Mouse (Mus musculus): ENCODE measurements around the gene Phactr3.

DNA sequence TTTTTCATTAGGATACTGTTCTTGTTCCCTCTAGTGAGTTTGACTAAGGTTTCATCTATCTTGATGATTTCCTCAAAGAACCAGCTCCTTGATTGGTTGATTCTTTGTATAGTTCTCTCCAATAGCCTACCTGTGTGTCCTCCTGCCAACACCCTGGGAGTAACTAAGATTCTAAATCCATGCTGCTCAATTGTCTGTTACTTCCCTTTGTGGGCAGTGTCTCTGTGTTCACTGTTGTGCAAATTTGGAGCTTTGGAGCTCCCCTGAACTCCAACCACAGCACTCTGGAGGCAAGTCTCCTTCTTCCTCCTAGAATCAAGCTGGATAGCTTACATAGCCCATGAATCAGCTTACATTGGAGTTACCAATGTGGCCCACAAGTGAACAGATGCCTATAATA lies 29.2 kb upstream of the Phactr3 start:
- no peak for TF ChIP-seq CTCF (IDR thresholded peaks at IDR 0.05 in 2 of 3, conservative IDR thresholded peaks at IDR 0.05 in 1 of 3; ENCODE audit: control insufficient read depth in 1 of 3, insufficient read depth in 1 of 3, low read depth in 2 of 3, low read length in 3 of 3, poor library complexity in 1 of 3, severe bottlenecking in 1 of 3)
- no peak for TF ChIP-seq POLR2A (IDR thresholded peaks at IDR 0.05; ENCODE audit: control insufficient read depth in 1 of 2, insufficient read depth in 1 of 2, low read depth in 1 of 2, low read length in 2 of 2, poor library complexity in 1 of 2)
- no peak for TF ChIP-seq MAZ (IDR thresholded peaks at IDR 0.05; ENCODE audit: low read depth, low read length)
- TF ChIP-seq HCFC1 (IDR thresholded peaks at IDR 0.05; ENCODE audit: low read depth, low read length), result no peak
- TF ChIP-seq GABPA (IDR thresholded peaks at IDR 0.05; ENCODE audit: low read depth, low read length), result no peak
- TF ChIP-seq MXI1 (IDR thresholded peaks at IDR 0.05; ENCODE audit: low read depth, low read length), result no peak
- TF ChIP-seq EP300 (IDR thresholded peaks at IDR 0.05; ENCODE audit: low read depth in 1 of 2, low read length in 2 of 2), result no peak
- no peak for TF ChIP-seq RAD21 (IDR thresholded peaks at IDR 0.05; ENCODE audit: low read depth, low read length)
- no peak for TF ChIP-seq RCOR1 (IDR thresholded peaks at IDR 0.05; ENCODE audit: low read depth, low read length)
- TF ChIP-seq MEF2A (IDR thresholded peaks at IDR 0.05; ENCODE audit: extremely low read depth, insufficient replicate concordance, low read depth, low read length, poor library complexity, severe bottlenecking), result no peak
- TF ChIP-seq POLR2AphosphoS2 (IDR thresholded peaks at IDR 0.05; ENCODE audit: low read length), result no peak
- TF ChIP-seq MAX (IDR thresholded peaks at IDR 0.05; ENCODE audit: low read length), result no peak

All from MEL (cell line).